Mouse (Mus musculus) hindbrain, embryonic 14.5 days (tissue): ENCODE data around the gene Dkk2. TPM values are rescaled to one million over a fixed set of nuclear protein-coding genes. Genes with fewer than 3 reads are reported as not detected.

ENCODE experiments used
- ATAC-seq: fragments of 200-750 bp; cut with Nextera tagmentation; 2 replicates; pipeline ENCODE4 v1.8.0; 2017; ENCODE audit warnings: moderate number of reproducible peaks, mild to moderate bottlenecking, moderate TSS enrichment, moderate library complexity; ENCODE audit not compliant: low FRiP score
- DNase-seq: peaks from one replicate; pipeline ENCODE4 v3.0.0-alpha.2; 2015; ENCODE audit warnings: low spot score
- H3K27ac ChIP-seq: fragments of 300-500 bp; sonication (generic); 2 replicates; pipeline ENCODE4 v1.5.1; 2014; ENCODE audit warnings: mild to moderate bottlenecking, moderate library complexity
- H3K27me3 ChIP-seq: fragments of 300-500 bp; sonication (generic); 2 replicates; pipeline ENCODE4 v1.6.1; 2014; ENCODE audit warnings: mild to moderate bottlenecking, low read length, mixed read lengths; ENCODE audit not compliant: control insufficient read depth, insufficient read depth
- H3K36me3 ChIP-seq: fragments of 300-500 bp; sonication (generic); replicated peaks from 2 replicates; pipeline ENCODE4 v1.6.1; 2014; ENCODE audit not compliant: control insufficient read depth, insufficient read depth
- H3K4me1 ChIP-seq: fragments of 300-500 bp; sonication (generic); replicated peaks from 2 replicates; pipeline ENCODE4 v1.6.1; 2014; ENCODE audit warnings: antibody characterized with exemption, low read length, mixed read lengths; ENCODE audit not compliant: control insufficient read depth, insufficient read depth
- H3K4me2 ChIP-seq: fragments of 300-500 bp; sonication (generic); replicated peaks from 2 replicates; pipeline ENCODE4 v1.6.1; 2014; ENCODE audit warnings: mild to moderate bottlenecking, moderate library complexity
- H3K4me3 ChIP-seq: fragments of 300-500 bp; sonication (generic); replicated peaks from 2 replicates; pipeline ENCODE4 v1.5.1; 2014; ENCODE audit warnings: mild to moderate bottlenecking, low read length
- H3K9ac ChIP-seq: fragments of 300-500 bp; sonication (generic); 2 replicates; pipeline ENCODE4 v1.6.1; 2014
- H3K9me3 ChIP-seq: fragments of 300-500 bp; sonication (generic); 2 replicates; pipeline ENCODE4 v1.6.1; 2016; ENCODE audit warnings: low read length; ENCODE audit not compliant: control insufficient read depth
- WGBS: fragments of 180-500 bp; shearing (Covaris S2); extraction: QIAGEN DNeasy Blood & Tissue Kit; methylation state at CpG from one replicate; pipeline ENCODE4 v1.1.7; 2014; 5-methylcytosine and 5-hydroxymethylcytosine counted together
- polyA plus RNA-seq: library from polyadenylated mRNA; unstranded; fragments of >200 nt; fragmentation: Nextera tagmentation; extraction: Ambion mirVana; gene quantifications from 2 replicates; pipeline ENCODE4 v1.2.1, GENCODE M21; 2014

Gene Dkk2
- polyA plus RNA-seq, 1 experiment from 2014 or later: 1.7 TPM

DNA sequence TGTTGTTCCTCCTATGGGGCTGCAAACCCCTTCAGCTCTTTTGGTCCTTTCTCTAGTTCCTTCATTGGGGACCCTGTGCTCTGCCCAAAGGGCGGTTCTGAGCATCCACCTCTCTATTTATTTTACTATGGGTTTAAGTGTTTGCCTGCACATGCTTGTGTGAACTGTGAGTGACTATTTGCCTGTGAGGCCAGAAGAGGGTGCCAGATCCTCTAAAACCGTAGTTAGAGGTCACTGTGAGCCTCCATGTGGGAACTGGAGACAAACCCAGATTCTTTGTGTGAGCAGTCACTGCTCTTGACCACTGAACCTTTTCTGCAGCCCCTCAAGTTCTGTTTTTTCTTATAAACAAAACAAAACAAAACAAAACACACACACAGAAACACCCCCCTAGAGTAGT, 14.1 kb upstream of the Dkk2 start:
- no peak for ATAC-seq
- Histone ChIP-seq H3K36me3 (no peaks in the 10 kb centered on the region), H3K9ac (no peak overlapping the region), H3K27ac (no peak overlapping the region), H3K4me1 (no peaks in the 10 kb centered on the region), H3K9me3 (no peaks in the 10 kb centered on the region), H3K4me2 (no peak overlapping the region), H3K4me3 (no peak overlapping the region), H3K27me3 (no peaks in the 10 kb centered on the region)
- 48% methylated on average over 2 of the region's 2 CpGs for WGBS
- no peak for DNase-seq

DNA sequence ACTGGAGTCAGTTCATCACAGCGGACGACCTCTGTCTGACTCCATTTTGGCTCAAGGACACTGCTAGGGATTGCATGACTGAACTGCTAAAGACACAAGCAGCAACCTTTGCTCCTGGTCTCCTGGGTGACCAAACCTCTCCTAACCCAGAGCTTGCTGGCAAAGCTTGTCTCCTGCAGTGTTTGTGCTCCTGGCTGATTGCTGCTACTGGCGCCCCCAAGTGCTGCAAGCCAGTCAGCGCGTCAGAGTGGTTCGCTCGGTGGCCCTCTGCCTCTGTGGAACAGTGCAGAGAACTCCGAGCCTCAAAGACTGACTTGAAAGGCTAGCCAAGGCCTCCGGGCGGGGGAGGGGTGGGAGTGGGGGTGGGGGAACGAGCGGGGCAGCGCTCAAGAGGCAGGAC, 1.1 kb upstream of the Dkk2 start:
- peak overlapping the region; percentile 47 for H3K4me3 ChIP-seq
- ATAC-seq (peak; percentile 63), DNase-seq (peak; percentile 60)
- H3K9ac ChIP-seq: no peak overlapping the region
- no peaks in the 10 kb centered on the region for H3K9me3 ChIP-seq
- H3K27me3 ChIP-seq: peaks cover 32% of the 10 kb centered on the region
- H3K4me1 ChIP-seq: peaks cover 31% of the 10 kb centered on the region
- H3K4me2 ChIP-seq: peak overlapping the region; percentile 96
- no peaks in the 10 kb centered on the region for H3K36me3 ChIP-seq
- no peak overlapping the region for H3K27ac ChIP-seq
- WGBS: 3% methylated on average over 13 of the region's 13 CpGs

DNA sequence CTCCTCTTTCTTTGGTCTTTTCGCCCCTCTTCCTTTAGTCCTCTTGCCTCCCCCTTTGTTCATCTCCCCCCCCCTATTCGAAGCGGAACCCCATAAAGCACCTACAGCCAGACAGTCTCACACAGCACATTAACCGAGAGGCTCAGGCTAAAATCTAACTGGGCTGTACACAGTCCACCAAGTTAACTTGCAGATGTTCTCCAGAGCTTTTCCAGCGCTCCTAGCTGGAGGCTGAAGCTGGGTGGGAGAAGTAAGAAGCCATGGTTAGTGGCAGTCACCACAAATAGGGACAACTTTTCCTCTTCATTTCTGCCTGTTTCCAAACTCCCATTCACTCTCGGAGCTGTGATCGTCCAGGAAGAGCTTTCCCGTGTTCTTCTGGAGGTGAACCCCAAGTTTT, 412 bp upstream of the Dkk2 start:
- Histone ChIP-seq H3K4me3 (peak overlapping the region; percentile 47), H3K4me2 (peak overlapping the region; percentile 96), H3K9me3 (no peaks in the 10 kb centered on the region), H3K9ac (peak overlapping the region; percentile 47; the same call in 1 of the 2 replicates), H3K27ac (no peak overlapping the region), H3K27me3 (peaks cover 32% of the 10 kb centered on the region), H3K4me1 (peaks cover 31% of the 10 kb centered on the region), H3K36me3 (no peaks in the 10 kb centered on the region)
- ATAC-seq: no peak
- 1% methylated on average over 8 of the region's 8 CpGs for WGBS
- no peak for DNase-seq

DNA sequence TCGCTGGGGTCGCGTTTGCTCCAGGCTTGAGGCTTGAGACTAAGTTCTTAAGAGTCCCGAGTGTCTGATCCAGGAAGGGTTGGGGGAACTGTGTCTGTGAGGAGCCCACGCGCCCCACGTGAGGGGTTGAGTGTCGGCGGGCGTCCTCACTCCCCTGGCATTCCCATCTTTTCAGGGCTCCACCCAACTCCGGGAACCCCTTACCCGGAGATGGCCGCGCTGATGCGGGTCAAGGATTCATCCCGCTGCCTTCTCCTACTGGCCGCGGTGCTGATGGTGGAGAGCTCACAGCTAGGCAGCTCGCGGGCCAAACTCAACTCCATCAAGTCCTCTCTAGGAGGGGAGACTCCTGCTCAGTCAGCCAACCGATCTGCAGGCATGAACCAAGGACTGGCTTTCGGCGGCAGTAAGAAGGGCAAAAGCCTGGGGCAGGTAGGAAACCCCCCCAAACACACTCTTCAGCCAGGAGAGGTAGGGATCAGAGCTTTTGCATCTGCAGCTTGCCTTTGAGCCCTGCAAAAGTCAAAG, 795 bp downstream of the Dkk2 start:
- Histone ChIP-seq H3K4me2 (peak overlapping the region; percentile 96), H3K9me3 (no peaks in the 10 kb centered on the region), H3K4me1 (peaks cover 31% of the 10 kb centered on the region), H3K4me3 (peak overlapping the region; percentile 47), H3K9ac (peak overlapping the region; percentile 47), H3K36me3 (no peaks in the 10 kb centered on the region), H3K27me3 (peaks cover 32% of the 10 kb centered on the region), H3K27ac (no peak overlapping the region)
- ATAC-seq (no peak), DNase-seq (no peak)
- WGBS: under 1% methylated on average over 23 of the region's 23 CpGs

DNA sequence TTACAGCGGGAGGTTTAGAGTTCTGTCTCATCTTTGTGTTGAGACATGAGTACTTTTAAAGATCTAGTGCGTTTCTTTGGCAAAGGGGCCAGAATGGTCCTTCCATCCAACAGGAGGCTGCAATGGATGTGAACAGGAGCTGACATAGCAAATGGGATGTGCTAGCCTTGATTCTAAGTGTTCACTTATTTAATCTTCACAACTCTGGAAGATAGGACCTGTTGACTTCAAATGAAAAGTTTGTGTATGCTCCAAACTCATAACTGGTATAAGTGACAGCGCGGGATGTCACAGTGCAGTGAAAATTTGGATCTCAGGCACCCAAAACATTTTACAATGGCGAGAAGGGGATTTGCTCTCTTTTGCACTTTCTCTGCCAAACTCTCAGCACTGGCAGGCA, 1.4 kb downstream of the Dkk2 start:
- no peaks in the 10 kb centered on the region for H3K9me3 ChIP-seq
- H3K4me3 ChIP-seq: peak overlapping the region; percentile 47
- ATAC-seq: no peak
- WGBS: 22% methylated on average over 5 of the region's 5 CpGs
- peaks cover 31% of the 10 kb centered on the region for H3K4me1 ChIP-seq
- H3K9ac ChIP-seq: 0 out of 2 replicates have a peak overlapping the region, but pooled peaks have one; percentile 47
- no peak for DNase-seq
- no peak overlapping the region for H3K27ac ChIP-seq
- no peaks in the 10 kb centered on the region for H3K36me3 ChIP-seq
- peak overlapping the region; percentile 96 for H3K4me2 ChIP-seq
- H3K27me3 ChIP-seq: peaks cover 32% of the 10 kb centered on the region

DNA sequence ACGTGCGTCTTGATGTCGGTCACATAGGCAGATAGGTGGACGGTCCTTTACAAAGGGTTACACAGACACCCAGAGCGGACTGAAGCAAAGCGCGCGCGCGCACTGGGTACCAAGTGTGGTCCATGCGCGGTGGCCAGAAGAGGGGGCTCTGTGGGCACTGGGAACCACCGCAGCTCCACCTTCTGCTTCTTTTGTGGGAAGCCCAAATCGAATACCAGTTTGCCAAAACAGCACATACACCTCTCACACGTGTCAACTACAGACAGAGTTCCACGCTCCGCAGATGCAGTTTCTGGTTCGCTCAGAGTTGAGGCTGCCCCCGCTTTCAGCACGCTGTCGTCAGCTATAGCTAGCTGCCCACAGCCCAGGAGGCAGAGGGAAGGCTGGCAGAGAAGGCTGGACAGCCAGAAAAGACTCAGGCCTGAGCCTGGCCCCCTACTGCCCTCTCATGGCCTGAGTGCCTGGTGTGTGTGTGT, 2.0 kb downstream of the Dkk2 start:
- Histone ChIP-seq H3K4me2 (peak overlapping the region; percentile 96), H3K9me3 (no peaks in the 10 kb centered on the region), H3K27me3 (peaks cover 32% of the 10 kb centered on the region), H3K4me1 (peaks cover 31% of the 10 kb centered on the region), H3K36me3 (no peaks in the 10 kb centered on the region), H3K9ac (peak overlapping the region; percentile 44; the same call in 1 of the 2 replicates), H3K4me3 (peak overlapping the region; percentile 47), H3K27ac (no peak overlapping the region)
- DNase-seq (peak; percentile 65), ATAC-seq (peak; percentile 89)
- WGBS: under 1% methylated on average over 21 of the region's 21 CpGs

DNA sequence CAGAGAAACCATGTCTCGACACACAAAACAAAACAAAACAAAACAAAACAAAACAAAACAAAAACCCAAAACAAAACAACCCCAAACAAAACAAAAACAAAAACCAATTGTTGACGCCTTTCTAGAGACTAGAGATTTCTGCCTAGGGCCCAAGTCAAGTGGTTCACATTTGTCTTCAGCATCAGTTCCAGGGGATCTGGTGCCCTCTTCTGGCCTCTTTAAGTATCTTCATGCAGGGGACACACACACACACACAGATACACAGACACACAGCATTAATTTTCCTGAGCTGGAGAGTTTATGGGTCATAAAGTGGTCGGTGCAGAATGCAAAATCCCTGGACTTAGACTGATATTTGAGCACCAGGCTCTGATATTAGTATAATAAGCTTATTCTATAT, 7.9 kb downstream of the Dkk2 start:
- no peak overlapping the region for H3K4me3 ChIP-seq
- no peak overlapping the region for H3K9ac ChIP-seq
- no peak overlapping the region for H3K4me2 ChIP-seq
- 93% methylated on average over 3 of the region's 3 CpGs for WGBS
- H3K4me1 ChIP-seq: no peaks in the 10 kb centered on the region; the same call in 1 of the 2 replicates
- no peak overlapping the region for H3K27ac ChIP-seq
- no peak for DNase-seq
- H3K27me3 ChIP-seq: no peaks in the 10 kb centered on the region; the same call in 1 of the 2 replicates
- no peaks in the 10 kb centered on the region for H3K36me3 ChIP-seq
- ATAC-seq: no peak
- no peaks in the 10 kb centered on the region for H3K9me3 ChIP-seq

DNA sequence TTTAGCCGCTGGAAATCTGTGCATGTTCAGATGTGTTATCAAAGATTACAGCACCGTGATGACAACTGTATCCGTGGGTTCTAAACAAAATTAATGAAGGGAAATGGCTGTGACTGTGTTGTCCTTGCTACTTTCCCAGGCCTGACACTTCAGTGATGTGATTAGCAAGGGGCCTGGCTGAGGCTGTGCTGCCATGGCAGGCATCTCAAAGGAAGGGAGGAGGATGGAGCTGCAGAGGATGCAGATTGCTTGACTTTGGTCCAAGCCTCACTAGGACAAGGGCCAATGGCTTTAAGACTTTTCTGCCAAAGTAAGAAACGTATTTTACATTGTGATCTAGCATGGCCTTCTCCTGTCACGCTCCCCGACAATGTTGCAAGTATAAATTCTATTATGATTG, 11.2 kb downstream of the Dkk2 start:
- H3K4me1 ChIP-seq: no peaks in the 10 kb centered on the region
- no peak overlapping the region for H3K4me2 ChIP-seq
- DNase-seq (no peak), ATAC-seq (no peak)
- H3K36me3 ChIP-seq: no peaks in the 10 kb centered on the region
- no peak overlapping the region for H3K27ac ChIP-seq
- no peaks in the 10 kb centered on the region for H3K9me3 ChIP-seq
- H3K27me3 ChIP-seq: no peaks in the 10 kb centered on the region
- H3K4me3 ChIP-seq: no peak overlapping the region
- H3K9ac ChIP-seq: no peak overlapping the region
- WGBS: 80% methylated on average over 6 of the region's 6 CpGs

DNA sequence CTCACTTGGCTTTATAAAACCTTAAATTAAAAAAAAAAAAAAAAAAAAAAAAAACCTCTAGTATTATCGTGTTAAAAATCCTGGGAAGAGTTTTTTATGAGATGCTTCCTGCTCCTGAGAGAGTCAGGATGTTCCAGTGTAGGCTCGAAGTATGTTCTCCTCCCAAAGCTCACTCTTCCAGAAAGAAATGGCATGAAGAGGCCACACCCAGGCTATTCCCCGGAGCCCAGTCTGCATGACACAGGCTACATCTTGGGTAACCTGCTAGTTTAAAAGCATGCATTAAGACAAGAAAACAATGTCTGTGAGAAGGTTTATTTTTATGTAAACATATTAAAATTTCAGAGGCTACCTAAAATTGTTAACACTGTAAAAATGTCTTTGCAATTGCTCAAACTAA, 15.7 kb downstream of the Dkk2 start:
- H3K9ac ChIP-seq: no peak overlapping the region
- no peaks in the 10 kb centered on the region for H3K36me3 ChIP-seq
- no peak overlapping the region for H3K27ac ChIP-seq
- H3K27me3 ChIP-seq: no peaks in the 10 kb centered on the region
- no peak for ATAC-seq
- H3K4me3 ChIP-seq: no peak overlapping the region
- no peak overlapping the region for H3K4me2 ChIP-seq
- no peak for DNase-seq
- no peaks in the 10 kb centered on the region for H3K9me3 ChIP-seq
- no peaks in the 10 kb centered on the region for H3K4me1 ChIP-seq
- 74% methylated on average over 3 of the region's 3 CpGs for WGBS

DNA sequence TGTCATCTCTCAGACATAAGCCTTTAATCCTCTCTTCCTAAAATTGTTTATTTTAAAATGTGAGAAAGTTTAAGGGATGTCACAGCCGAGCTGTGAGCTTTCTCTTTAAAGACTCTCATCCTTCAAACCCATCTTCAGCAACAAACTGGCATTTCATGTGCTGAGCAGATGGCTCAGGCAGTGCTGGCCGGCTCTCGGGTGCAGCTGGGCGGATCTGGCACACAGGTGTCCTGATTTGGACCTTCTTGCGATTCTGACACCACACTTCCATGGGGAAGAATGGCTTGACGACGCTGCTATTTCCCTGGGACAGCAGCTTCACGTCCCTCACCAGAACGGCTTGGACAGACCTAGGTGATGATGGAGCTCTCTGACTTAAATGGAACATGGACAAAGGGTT, 17.9 kb downstream of the Dkk2 start:
- Histone ChIP-seq H3K4me2 (no peak overlapping the region), H3K9ac (no peak overlapping the region), H3K4me1 (no peaks in the 10 kb centered on the region), H3K27me3 (no peaks in the 10 kb centered on the region), H3K27ac (no peak overlapping the region), H3K9me3 (no peaks in the 10 kb centered on the region), H3K36me3 (no peaks in the 10 kb centered on the region), H3K4me3 (no peak overlapping the region)
- DNase-seq (no peak), ATAC-seq (no peak)
- WGBS: 65% methylated on average over 9 of the region's 9 CpGs
